Mouse (Mus musculus): Measurements from ENCODE around the gene Uck1.

GRCm38 (mm10) chr2:32238708-32239435, 21.1 kb downstream of the Uck1 start:
- TF ChIP-seq CTCF (IDR thresholded peaks at IDR 0.05; ENCODE audit: borderline replicate concordance, insufficient read depth, low read length) (no peak), POLR2A (IDR thresholded peaks at IDR 0.05; ENCODE audit: low read depth, low read length) (no peak)

Data from embryonic fibroblast, embryonic 13.5 days (primary cell).